Mouse (Mus musculus) heart, adult 2 months (tissue): ENCODE data around the gene Ypel2. TPM values are rescaled to one million over a fixed set of nuclear protein-coding genes. Genes with fewer than 3 reads are reported as not detected.

Experiments
- DNase-seq, 2 experiments: peaks; one replicate each; pipeline ENCODE4 v3.0.0; 2021
- H3K27ac ChIP-seq: fragments of 200-600 bp; 2 replicates; pipeline ENCODE4 v1.8.1; 2022
- H3K27me3 ChIP-seq: fragments of 200-500 bp; 2 replicates; pipeline ENCODE4 v1.6.1; 2012; ENCODE audit warnings: mild to moderate bottlenecking, low read length, inconsistent platforms, mixed read lengths; ENCODE audit not compliant: control insufficient read depth, insufficient read depth
- H3K36me3 ChIP-seq: fragments of 200-500 bp; 2 replicates; pipeline ENCODE4 v1.6.1; 2012; ENCODE audit warnings: low read length, inconsistent platforms; ENCODE audit not compliant: control insufficient read depth, insufficient read depth
- H3K4me1 ChIP-seq: fragments of 200-500 bp; 2 replicates; pipeline ENCODE4 v1.6.1; 2011; ENCODE audit warnings: low read length; ENCODE audit not compliant: control insufficient read depth, insufficient read depth
- H3K4me3 ChIP-seq: fragments of 200-600 bp; 2 replicates; pipeline ENCODE4 v1.8.1; 2022
- H3K79me2 ChIP-seq: fragments of 200-500 bp; replicated peaks from 2 replicates; pipeline ENCODE4 v1.6.1; 2012; ENCODE audit warnings: mild to moderate bottlenecking, inconsistent platforms, low read length, moderate library complexity, mixed read lengths; ENCODE audit not compliant: control insufficient read depth, insufficient read depth
- H3K9ac ChIP-seq: fragments of 200-500 bp; 2 replicates; pipeline ENCODE4 v1.6.1; 2012; ENCODE audit warnings: low read depth, mild to moderate bottlenecking, control low read depth, inconsistent platforms, low read length, mixed read lengths
- CTCF ChIP-seq: fragments of 200-600 bp; IDR thresholded peaks from 2 replicates; pipeline ENCODE4 v1.8.1; 2022; ENCODE audit warnings: antibody characterized with exemption, mild to moderate bottlenecking, moderate library complexity
- EP300 ChIP-seq: fragments of 200-500 bp; IDR thresholded peaks from 2 replicates; pipeline ENCODE4 v1.6.1; 2011; ENCODE audit warnings: low read depth, low read length, control low read depth; ENCODE audit not compliant: insufficient read depth
- POLR2A ChIP-seq: fragments of 200-500 bp; IDR thresholded peaks from 2 replicates; pipeline ENCODE4 v1.6.1; 2011; ENCODE audit warnings: mild to moderate bottlenecking, low read depth, low read length, control low read depth; ENCODE audit not compliant: insufficient read depth
- WGBS: fragments of 180-500 bp; shearing (Covaris S2); methylation state at CpG from one replicate; pipeline ENCODE4 v1.1.7; 2018; 5-methylcytosine and 5-hydroxymethylcytosine counted together
- intact Hi-C: fragments of 180-260 bp; cut with DNase I; formaldehyde crosslinking; loops from one replicate; pipeline ENCODE4 v1.15.1; 2025
- polyA plus RNA-seq: library from polyadenylated mRNA; depleted of rRNA; stranded (reverse); fragments of >200 nt; gene quantifications from 2 replicates; pipeline ENCODE4 v1.2.3, GENCODE M21; 2012
- total RNA-seq, 2 experiments: library from RNA; stranded (reverse); gene quantifications; 2 replicates each; pipeline ENCODE4 v1.2.3; 2021

Ypel2 gene
- total and polyA plus RNA-seq, 3 experiments = 7.9 to 26.3 (median 11.6) TPM

DNA sequence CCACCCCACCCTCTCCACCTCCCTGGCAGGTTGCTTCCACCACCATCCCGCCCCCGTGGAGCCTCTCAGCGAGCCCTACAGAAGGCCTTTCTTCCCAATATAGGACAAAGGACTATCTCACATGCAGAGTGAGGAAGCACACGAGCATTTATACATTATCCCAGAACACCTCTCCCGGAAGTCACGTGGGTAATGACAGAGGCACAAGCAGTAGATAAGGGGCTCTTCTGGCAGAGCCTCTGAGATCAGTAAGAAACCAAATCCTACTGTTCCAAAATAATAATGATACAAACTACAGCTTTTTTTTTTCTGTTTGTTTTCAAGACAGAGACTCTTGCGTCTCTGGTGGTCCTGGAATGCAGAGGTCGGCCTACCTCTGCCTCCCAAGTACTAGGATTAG lies 51.6 kb downstream of the Ypel2 start:
- H3K27me3 ChIP-seq = no peaks in the 10 kb centered on the region
- peaks cover 4% of the 10 kb centered on the region for H3K4me1 ChIP-seq
- intact Hi-C loops = loop anchor here (2.0 kb wide), 1 partner anchor 19 kb away; no protein-coding TSS in a partner anchor
- DNase-seq = no peak
- TF ChIP-seq EP300 (no peak), CTCF (no peak), POLR2A (no peak)
- H3K27ac ChIP-seq = no peak overlapping the region
- peaks cover 6% of the 10 kb centered on the region for H3K36me3 ChIP-seq
- 56% methylated on average over 8 of the region's 8 CpGs for WGBS
- H3K9ac ChIP-seq = no peak overlapping the region
- H3K79me2 ChIP-seq = no peaks in the 10 kb centered on the region
- no peak overlapping the region for H3K4me3 ChIP-seq

DNA sequence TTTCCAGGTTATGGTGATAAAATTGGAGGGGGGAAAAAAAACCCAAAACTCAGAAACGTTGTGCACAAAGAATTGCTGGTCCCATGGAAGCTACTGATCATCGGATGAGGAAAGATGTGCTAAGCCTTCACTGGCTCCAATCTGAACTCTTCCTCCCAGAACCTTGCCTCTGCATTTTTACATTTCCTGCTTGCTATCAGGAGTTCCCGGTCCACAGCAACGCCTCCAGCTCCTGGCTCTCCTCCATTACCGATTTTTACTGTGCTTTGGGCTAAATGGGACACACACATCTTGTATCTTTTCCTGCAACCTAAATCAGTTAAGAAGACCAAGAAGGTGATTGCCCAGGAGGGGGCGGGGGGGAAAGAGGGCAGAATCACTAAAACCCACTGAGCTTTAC lies 54.0 kb downstream of the Ypel2 start:
- H3K4me3 ChIP-seq = no peak overlapping the region
- H3K4me1 ChIP-seq = peaks cover 2% of the 10 kb centered on the region
- no peaks in the 10 kb centered on the region for H3K79me2 ChIP-seq
- H3K27ac ChIP-seq = no peak overlapping the region
- WGBS = 35% methylated on average over 6 of the region's 6 CpGs
- TF ChIP-seq CTCF (no peak), EP300 (no peak), POLR2A (no peak)
- intact Hi-C loops = no loop called here
- no peak overlapping the region for H3K9ac ChIP-seq
- no peaks in the 10 kb centered on the region for H3K27me3 ChIP-seq
- H3K36me3 ChIP-seq = peaks cover 6% of the 10 kb centered on the region
- no peak for DNase-seq

DNA sequence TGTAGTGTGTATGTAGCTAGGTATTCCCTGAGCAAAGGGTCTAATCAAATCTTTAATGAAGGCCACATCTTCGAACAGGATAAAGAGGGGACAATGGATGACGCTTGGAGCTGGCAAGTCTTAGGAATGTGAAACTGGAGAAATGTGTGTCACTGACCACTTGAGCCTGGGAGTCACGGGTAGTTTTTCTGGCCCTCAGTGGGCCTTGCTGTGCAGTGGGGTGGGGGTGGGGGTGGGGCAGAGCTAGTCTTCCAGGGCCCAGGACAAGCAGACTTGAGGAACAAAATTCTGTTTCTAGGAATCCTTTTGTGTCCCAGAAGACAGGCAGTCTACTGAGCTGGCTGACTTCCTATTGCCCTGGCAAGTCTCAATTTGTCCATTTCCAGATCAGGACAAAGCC lies 55.0 kb downstream of the Ypel2 start:
- Histone ChIP-seq H3K36me3 (peaks cover 6% of the 10 kb centered on the region), H3K27me3 (no peaks in the 10 kb centered on the region), H3K27ac (no peak overlapping the region), H3K9ac (no peak overlapping the region), H3K4me1 (peaks cover 2% of the 10 kb centered on the region), H3K79me2 (no peaks in the 10 kb centered on the region), H3K4me3 (no peak overlapping the region)
- intact Hi-C loops = no loop called here
- WGBS = 39% methylated on average over 3 of the region's 3 CpGs
- no peak for TF ChIP-seq CTCF
- no peak for TF ChIP-seq POLR2A
- TF ChIP-seq EP300 = no peak
- no peak for DNase-seq

DNA sequence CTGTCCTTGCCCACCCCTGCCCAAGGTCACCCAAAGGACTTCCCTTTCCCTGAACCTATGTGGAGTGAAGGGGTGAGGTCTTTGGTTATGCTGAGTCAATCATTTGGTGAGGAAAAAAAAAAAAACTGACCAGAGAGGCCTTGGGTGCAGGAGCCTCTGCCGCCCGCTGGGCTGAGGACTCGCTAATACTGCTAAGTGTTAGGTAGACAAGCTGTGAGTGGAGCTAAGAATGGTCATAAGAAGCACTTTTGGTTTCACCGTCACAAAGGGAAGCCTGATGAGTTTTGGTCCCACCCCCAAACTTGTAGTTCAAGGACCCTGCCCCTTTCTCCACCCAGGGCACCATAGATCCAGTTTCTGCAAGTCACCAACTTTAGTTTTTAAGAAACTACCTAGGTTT lies 55.4 kb downstream of the Ypel2 start:
- intact Hi-C loops = no loop called here
- no peak for DNase-seq
- H3K9ac ChIP-seq = no peak overlapping the region
- 90% methylated on average over 4 of the region's 4 CpGs for WGBS
- H3K27ac ChIP-seq = peak overlapping the region; percentile 12; the same call in 1 of the 2 replicates
- peaks cover 6% of the 10 kb centered on the region for H3K36me3 ChIP-seq
- H3K4me3 ChIP-seq = no peak overlapping the region
- TF ChIP-seq EP300 (no peak), POLR2A (no peak), CTCF (no peak)
- H3K4me1 ChIP-seq = peaks cover 2% of the 10 kb centered on the region
- H3K79me2 ChIP-seq = no peaks in the 10 kb centered on the region
- H3K27me3 ChIP-seq = no peaks in the 10 kb centered on the region

DNA sequence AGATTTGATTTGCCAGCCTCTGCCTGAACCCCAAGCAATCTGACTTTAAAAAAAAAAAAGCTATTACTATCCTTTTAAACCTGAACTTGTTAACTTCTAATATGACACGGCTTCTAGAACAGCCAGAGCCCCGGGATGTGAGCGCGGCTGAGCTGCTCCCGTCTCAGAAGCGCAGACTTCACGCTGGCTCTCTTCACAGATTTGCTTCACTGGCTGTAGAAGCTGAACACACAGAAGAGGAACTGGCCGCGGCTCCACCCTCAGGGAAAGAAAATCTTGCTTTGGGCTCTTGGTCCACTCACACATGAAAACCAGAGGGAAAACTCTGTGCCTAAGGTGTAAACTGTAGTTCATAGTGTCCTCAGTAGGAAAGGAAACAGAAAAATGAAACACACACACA lies 56.6 kb downstream of the Ypel2 start:
- no peak for DNase-seq
- no peak overlapping the region for H3K27ac ChIP-seq
- no peaks in the 10 kb centered on the region for H3K79me2 ChIP-seq
- WGBS = 68% methylated on average over 9 of the region's 9 CpGs
- no peak overlapping the region for H3K4me3 ChIP-seq
- peaks cover 6% of the 10 kb centered on the region for H3K36me3 ChIP-seq
- intact Hi-C loops = no loop called here
- H3K9ac ChIP-seq = no peak overlapping the region
- no peak for TF ChIP-seq POLR2A
- H3K27me3 ChIP-seq = no peaks in the 10 kb centered on the region
- peaks cover 2% of the 10 kb centered on the region for H3K4me1 ChIP-seq

DNA sequence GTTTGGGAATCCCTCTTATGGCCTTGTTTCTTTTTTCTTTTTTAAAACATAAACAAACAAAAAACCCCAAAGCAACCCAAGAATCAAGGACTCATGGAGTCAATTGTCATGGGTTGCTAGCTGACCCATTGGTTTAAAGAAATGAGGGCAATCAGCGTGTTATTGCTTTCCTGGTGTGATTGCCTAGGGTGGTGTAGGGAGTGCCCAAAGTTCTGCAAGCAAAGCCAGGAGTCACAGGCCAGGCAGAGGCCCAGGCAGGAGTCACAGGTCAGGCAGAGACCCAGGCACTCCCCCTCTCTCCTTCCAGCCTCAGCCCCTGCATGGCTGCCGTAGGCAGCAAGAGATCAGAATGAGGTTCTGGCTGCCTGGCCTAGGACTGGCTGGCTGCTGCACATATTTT lies 58.6 kb downstream of the Ypel2 start:
- no peaks in the 10 kb centered on the region for H3K79me2 ChIP-seq
- TF ChIP-seq EP300 (no peak), POLR2A (no peak), CTCF (no peak)
- peaks cover 4% of the 10 kb centered on the region for H3K36me3 ChIP-seq
- H3K4me3 ChIP-seq = no peak overlapping the region
- no peak for DNase-seq
- H3K27ac ChIP-seq = no peak overlapping the region
- H3K9ac ChIP-seq = no peak overlapping the region
- intact Hi-C loops = no loop called here
- H3K4me1 ChIP-seq = peaks cover 2% of the 10 kb centered on the region
- H3K27me3 ChIP-seq = no peaks in the 10 kb centered on the region
- WGBS = 82% methylated on average over 2 of the region's 2 CpGs

DNA sequence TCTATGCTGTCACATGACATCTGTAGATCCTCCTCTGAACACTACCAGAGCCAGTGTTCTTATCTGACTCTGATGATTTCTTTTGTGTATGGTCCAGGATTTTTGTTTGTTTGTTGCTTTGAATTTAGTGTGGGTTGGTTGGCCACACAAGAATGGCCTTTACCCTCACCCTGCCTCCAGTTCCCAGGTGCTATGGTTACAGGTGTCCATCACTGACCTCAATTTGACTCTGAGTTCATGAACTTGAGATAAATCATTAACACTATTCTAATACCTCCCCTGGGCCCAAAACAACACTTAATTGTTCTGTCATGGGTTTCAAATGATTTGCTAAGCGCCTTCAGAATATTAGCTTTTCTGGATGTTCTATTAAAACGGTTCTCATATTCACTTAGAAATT lies 61.3 kb downstream of the Ypel2 start:
- H3K4me1 ChIP-seq = no peaks in the 10 kb centered on the region
- H3K9ac ChIP-seq = no peak overlapping the region
- H3K4me3 ChIP-seq = no peak overlapping the region
- no peaks in the 10 kb centered on the region for H3K27me3 ChIP-seq
- intact Hi-C loops = no loop called here
- H3K27ac ChIP-seq = no peak overlapping the region
- 90% methylated on average over 2 of the region's 2 CpGs for WGBS
- TF ChIP-seq CTCF (no peak), EP300 (no peak), POLR2A (no peak)
- H3K36me3 ChIP-seq = no peaks in the 10 kb centered on the region
- H3K79me2 ChIP-seq = no peaks in the 10 kb centered on the region
- DNase-seq = no peak
